Mouse (Mus musculus): ENCODE data around the gene Podxl2.

The Podxl2 gene

DNA sequence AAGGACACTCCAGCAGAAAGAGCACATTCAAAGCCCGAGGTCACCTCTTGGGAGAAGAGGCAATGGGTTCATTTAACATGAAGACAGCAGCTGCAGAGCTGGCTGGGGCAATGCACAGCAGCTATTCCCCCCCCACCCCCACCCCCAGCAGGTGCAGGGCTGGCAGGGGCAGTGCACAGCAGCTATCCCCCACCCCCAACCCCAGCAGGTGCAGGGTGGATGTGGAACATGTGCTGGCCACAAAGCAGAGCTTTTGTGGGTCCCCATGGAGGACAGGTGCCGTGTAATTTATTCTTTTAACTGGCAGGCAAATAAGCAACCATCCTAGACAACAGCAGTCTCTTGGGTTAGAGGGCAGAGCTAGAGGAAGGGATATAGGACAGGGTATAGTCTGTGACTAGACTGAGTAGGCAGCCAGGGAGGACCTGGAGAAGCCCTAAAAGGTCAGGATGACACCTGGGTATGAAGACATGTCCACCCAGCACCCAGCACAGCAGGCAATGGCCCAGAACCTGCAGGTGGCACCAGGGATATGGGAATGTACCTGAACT, 11.6 kb upstream of the Podxl2 start:
- no peak for DNase-seq (ENCODE audit: low spot score)

DNA sequence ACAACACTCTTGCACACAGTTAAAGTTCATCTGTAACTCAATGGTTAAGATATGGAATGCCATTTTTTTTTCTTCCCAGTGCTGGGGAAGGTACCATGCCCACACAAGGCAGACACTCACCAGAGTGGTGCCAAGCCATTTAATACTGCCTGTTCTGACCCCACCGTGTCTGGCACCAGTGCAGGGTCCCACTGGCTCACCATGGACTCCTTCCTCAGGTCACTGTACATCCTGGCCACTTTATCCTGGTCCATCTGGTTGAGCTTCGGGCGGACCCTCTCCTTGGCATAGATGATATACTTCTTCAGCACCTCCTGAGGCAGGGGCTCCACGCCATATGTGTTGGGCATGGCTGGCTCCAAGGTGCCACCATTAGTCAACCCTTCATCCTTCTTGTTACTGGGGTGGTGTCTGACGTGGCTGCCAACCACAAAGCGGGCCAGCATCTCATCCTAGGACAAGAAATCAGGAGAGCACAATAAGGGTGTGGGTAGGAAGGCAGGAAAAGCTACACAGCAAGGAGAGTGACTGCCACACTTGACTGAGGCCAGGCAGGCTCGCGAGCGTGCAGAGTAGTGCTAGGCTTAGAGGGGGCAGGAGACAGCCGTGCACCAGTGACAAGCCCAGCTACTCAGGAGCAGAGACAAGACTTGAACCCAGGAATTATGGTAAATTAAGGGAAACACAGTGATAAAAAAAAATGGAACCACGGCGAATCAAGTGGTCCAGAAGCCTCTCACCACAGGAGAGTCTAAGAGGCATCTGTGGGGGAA, 11.0 kb upstream of the Podxl2 start:
- no peak for DNase-seq (ENCODE audit: low spot score)

DNA sequence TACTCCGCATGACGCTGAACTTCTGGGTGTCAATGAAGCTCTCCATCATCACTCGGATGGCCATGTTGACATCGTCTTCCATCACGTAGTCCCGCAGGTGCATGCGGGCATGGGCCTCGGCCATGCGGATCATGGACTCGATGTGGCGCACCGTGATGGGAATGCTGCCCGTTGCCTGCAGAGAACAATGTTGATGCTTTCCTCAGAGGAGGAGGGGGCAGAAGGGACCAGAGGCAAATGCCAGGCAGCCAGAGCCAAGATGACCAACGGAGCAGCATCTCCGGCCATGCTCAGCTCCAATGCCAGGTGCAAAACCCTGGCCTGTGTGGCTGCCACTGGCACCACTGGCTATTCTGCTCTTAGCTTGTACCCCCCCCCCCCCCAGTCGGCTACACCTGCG, 9.8 kb upstream of the Podxl2 start:
- DNase-seq (ENCODE audit: low spot score) = no peak

DNA sequence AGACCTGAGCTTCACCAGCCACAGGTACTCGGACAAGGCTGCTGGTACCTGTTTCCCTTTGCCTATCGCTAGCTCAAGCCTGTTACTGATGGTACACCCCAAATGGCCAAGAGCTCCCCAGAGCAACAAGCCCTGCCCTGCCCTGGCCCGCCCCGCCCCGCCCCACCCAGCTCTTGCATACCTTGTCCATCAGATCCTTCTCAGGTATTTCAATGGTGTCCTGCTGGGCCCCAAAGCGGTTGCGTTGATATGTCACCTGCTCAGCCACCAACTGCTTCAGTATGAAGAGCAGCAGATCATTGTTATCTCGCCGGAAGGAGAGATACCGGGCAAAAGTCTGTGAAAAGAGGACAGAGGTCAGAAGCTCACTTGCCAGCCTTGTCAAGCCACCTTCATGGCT, 9.4 kb upstream of the Podxl2 start:
- DNase-seq (ENCODE audit: low spot score) = no peak

DNA sequence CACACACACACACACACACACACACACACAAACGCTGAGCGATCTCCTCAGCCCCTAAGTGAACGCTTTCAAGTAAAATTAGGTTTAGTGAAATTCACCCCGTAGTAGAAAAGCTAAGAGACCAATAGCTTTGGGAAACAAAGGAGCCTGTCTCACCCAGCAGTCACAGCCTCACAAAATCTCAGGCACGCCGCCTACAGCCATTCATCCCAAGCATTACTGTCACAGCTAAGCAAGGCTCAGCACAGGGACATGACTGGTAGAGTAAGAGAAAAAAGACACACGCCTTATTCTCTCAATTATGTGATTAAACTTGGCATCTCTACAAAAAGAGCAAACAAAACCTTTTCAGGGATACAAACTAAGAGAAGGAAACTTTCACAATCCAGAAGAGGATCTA, 6.5 kb upstream of the Podxl2 start:
- no peak for DNase-seq (ENCODE audit: low spot score)

DNA sequence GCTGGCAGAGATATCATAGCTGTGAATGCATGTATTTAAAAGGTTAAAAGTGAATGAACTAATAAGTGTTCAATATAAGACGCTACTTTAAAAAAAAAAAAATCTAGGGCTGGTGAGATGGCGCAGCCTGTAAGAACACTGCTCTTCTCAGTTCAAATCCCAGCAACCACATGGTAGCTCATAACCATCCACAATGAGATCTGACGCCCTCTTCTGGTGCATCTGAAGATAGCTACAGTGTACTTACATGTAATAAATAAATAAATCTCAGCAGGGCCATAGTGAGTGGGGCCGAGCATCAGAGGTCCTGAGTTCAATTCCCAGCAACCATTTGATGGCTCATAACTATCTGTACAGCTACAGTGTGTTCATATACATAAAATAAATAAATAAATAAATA, 4.6 kb upstream of the Podxl2 start:
- no peak for DNase-seq (ENCODE audit: low spot score)

DNA sequence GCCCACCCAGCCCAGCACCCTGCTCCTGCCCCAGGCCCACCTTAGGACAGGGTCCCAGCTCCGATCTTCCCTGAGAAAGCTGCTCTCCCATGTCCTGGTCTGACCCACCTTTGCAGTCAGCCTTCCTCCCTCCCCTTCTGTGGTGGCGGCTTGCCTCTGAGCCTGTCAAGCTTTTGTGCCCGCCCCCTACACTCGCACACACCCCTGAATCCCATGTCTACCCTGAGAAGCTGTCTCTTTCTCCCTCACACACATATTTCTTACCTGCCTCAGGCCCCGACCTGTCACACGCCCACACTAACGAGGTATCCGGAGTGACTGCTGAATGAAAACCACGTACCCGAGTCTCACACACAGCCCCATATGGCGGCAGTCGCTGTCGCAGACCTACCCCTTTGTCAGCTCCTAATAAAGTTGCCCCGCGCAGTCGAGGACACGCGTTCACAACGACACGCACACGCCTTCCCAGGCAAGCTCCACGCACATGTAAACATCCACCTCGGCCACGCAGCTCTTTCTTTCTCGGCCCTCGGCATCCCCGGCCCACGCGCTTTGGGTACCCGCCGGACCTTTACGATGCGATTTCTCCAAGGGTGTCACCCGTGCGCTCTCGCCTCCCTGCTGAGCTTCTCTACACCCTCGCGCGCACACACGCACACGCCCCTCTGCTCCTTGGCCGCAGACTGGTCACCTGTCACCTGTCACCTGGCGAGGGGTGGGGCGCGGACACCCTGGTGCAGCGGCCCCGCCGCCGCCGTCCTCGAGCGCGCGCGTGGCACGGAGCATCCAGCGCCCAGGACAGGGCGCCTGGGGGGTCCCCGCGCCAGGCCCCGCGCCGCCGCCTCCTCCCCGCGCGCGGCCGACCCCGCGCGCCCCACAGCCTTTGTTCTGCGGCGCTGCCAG, 628 bp downstream of the Podxl2 start:
- DNase-seq (ENCODE audit: low spot score) = no peak

DNA sequence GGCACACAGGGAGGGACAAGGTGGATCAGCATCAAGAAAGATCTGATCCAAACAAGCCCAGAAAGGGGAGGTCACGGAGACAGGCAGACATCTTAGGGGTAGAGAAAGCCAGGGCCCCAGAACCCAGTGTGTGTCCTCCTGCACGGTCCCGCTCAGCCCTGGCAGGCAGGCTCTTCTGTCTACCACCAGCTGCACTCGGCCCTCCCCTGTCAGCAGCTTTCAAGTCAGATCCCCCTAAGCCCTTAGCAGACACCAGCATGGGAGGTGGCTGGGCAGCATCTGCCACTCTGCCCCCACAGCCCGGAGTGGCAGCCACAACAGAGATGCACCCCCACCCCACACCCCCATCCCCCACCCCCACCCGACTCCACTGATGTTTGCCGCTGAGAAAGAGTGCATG, 2.0 kb downstream of the Podxl2 start:
- no peak for DNase-seq (ENCODE audit: low spot score)

DNA sequence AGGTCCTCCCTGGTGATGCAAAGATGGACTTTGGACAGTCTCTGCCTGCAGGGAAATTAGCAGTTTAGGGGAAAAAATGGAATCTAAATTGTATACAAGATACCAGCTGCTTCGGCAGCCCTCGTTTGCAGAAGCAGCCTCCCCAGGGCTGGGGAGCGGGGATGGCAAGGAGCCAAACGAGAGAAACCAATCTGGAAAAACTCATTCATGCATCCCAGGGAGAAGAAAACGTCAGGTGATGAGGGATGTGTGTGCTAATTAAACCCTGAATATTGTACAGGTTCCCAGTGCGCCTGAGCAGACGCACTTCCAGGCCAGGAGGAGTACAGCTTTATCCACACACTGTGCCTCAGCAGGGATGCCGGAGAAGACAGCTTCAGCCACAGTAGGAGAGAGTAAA, 3.3 kb downstream of the Podxl2 start:
- no peak for DNase-seq (ENCODE audit: low spot score)

DNA sequence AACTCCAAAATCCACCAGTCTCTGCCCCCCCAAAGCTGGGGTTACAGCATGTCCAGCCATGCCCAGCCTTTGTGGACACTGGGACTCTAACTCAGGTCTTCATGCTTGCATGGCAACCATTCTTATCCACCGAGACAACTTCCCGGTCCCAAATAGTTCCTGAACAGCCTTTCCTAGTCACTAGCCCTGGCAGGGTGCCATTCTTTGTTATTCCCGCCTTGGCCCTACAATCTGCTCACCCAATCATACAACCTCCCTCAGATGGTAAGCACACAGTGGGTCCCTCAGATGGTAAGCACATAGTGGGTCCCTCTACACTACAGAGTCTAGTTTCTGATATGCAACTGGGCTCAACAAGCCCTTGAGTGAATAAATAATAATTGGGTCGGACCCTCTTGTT, 4.2 kb downstream of the Podxl2 start:
- DNase-seq (ENCODE audit: low spot score) = no peak

DNA sequence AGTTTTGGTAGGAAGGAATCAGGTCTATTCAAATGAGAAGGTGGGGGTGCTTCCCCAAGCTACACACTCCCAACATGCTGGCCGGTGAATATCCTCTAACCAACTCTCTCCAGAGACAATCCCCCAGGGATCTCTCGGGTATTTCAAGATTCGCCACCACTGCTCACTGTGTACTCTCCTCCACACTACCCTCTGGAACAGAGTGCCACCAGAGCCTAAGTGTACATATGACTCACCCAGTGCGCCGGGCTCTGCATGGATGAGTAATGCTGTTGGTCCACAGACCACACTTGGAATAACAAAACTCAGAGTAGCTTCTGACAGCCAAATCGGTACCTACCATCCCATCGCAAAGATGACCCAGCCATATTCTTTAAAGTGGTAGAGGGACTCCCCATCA, 5.4 kb downstream of the Podxl2 start:
- DNase-seq (ENCODE audit: low spot score) = no peak

DNA sequence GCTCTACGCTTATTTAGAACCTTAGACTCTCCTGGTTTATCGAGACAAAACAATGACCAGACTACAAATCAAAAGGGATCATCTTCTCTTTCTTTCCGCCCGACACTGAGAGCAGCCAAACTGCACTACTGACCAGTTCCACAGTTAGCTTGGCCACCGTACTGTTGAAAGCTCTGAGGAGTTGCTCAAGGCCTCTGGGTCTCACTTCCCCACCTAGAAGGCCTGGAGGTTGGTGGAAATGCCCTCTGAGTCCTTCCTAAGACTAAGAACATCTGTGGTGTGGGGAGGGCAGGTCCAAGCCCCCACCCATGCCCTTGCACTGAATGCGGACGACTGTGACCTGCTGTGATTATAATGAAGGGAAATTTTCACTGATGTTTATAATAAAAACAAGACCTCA, 9.1 kb downstream of the Podxl2 start:
- no peak for DNase-seq (ENCODE audit: low spot score)

DNA sequence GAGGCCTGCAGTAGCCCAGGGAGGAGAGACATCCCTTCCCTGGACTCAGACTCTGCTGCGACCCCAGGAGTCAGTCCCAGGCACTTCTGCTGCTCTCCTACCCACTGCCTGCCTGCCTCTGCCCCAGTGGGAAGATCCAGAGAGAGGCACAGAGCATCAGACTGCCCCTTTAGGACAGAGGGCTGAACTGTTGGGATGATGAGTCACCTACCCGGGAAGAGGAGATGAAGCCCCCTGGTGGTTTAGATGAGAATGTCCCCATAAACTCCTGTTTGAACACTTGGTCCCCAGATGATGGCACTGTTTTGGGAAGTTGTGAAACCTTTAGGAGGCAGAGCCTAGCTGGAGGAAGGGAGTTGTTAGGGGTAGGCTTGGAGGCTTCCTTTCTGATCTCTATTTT, 13.9 kb downstream of the Podxl2 start:
- DNase-seq (ENCODE audit: low spot score) = no peak

DNA sequence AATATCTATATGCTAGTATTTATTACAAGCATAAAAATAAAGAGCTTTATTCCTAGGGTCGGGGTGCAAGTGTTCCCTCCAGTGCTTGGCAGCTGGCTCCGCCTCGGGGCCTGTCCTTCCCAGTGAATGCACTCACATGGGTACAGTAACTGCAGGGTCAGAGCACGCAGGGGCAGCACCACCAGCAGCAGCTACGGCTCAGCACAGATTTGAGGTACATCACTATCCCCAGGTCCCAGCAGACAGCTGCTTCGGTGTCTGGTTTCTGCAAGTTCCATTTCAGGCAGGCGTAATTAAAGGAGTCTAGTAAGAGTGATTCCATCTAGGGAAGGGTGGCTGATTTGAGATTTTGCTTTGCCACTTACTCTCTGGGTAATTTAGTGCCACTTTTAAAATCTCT, 16.5 kb downstream of the Podxl2 start:
- no peak for DNase-seq (ENCODE audit: low spot score)

DNA sequence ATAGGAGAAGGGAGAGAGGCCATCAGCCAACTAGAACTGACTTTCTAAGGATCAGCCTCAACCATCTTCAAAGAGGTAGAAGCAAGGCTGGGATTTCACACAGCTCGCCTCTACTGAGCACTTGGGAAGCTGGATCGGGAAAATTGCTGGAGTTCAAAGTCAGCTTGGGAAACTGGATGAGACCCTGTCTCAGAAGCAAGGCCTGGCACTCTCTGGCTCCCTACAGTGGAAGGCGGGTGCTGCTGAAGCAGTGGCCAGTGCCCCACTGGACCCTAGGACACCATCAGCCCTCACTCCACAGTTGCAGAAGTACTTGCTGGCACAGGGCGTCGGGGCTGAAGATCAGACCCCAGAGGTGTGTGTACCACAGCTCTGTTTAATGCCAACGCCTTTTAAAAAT, 17.0 kb downstream of the Podxl2 start:
- DNase-seq (ENCODE audit: low spot score) = no peak

DNA sequence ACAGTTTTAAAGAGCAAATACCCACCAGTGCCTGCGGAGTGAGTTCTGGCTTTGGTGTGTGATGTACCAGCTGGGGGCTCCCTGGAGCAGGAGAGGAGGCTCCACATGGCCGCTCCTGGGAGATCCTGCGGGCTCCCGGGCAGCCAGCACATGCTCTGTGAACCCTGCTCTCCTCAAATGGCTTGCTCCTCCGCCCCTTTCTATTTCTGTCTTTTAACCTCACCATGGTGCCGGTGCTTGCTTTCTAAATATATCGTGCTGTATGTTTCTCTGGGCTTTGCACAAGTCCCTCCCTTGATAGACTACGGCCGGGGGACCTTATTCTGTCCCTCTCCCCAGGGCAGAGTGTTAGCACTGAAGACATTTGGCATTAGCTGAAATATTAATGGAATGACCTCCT, 17.6 kb downstream of the Podxl2 start:
- no peak for DNase-seq (ENCODE audit: low spot score)

DNA sequence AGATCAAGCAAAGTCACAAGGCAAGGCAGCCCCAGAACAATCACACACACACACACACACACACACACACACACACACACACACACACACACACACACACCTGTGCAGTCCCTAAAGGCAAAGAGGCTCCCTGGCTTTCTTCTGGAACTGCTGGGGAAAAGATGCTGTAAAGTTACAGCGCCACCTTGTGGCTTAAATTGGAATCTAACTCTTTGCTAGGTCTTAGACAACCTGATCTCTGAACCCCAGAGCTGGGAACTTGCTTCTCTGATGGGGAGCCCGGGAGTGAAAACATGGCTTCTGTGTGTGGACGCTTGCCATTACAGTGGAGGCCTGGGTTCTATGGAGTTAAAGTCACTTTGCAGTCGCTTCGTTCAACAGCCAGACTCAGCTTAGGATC, 19.2 kb downstream of the Podxl2 start:
- DNase-seq (ENCODE audit: low spot score) = peak; percentile 55

DNA sequence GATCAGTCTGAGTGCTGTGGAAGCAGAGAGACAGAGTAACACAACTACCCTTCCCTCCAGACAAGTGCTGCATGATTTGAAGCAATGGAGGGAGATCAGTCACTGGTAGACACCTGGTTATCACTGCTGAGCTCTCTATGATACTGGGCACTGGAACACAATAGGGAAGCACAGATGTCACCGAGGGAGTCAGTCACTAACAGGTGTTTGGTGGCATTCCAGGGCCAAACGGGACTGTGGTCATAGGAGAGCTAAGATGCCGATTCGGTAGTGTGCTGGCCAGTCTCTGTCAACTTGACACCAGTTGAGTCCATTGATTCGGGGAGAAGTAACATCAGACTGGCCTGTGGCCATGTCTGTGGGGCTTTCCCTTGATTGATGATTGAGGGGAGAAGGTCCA, 20.3 kb downstream of the Podxl2 start:
- DNase-seq (ENCODE audit: low spot score) = no peak

DNA sequence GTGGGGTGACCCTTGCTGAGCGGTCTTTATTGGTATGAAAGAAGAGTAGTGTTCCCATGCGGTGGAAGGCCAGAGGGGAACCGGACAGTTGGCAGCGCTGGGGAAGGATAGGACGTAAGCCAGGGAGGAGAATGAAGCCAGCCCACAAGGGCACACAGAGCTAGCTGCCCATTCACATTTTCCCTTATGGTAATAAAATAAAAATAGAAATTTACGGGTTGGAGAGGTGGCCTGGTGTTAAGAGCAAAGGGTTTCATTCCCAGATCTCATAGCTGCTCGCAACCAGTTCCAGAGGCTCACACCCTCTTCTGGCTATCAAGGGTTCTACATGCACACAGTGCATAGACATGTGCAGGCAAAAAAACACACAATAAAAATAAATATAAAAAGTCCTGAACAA, 24.8 kb downstream of the Podxl2 start:
- DNase-seq (ENCODE audit: low spot score) = no peak

DNA sequence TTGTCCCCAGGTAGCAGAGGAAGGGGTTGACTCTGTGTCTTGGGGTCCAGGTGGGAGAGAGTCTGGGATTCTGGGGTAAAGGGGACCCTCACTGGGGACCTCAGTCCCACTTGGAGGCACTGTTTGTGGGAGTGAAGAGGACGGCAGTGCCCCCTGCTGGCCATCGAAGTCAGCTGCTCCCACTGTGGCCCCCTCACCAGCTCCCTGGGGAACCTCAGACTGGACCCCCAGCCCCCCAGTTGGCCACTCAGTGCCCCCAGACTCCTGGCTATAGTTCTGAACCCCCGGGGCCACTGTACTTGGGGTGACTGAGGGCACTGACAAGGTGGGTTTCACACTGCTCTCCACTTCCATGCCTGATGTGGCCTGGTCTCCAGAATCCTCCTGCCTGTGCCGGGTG, 25.6 kb downstream of the Podxl2 start:
- no peak for DNase-seq (ENCODE audit: low spot score)

DNA sequence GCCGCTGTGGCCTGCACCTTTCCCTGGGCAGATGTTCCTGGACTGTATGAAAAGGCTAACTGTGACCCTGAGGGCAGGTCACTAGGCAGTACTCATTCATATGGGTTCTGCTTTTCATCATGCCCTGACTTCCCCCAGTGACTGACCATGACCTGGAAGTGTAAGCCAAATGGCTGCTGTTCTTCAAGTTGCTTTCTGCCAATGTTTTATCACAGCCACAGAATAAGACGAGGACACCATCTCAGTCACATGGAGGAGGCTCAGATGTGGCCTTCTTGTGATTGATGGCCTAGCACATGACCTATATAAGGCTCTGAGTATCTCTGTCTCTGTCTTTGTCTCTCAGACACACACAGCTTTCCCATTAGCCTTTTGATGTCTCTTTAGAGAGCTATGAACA, 27.3 kb downstream of the Podxl2 start:
- DNase-seq (ENCODE audit: low spot score) = no peak

DNA sequence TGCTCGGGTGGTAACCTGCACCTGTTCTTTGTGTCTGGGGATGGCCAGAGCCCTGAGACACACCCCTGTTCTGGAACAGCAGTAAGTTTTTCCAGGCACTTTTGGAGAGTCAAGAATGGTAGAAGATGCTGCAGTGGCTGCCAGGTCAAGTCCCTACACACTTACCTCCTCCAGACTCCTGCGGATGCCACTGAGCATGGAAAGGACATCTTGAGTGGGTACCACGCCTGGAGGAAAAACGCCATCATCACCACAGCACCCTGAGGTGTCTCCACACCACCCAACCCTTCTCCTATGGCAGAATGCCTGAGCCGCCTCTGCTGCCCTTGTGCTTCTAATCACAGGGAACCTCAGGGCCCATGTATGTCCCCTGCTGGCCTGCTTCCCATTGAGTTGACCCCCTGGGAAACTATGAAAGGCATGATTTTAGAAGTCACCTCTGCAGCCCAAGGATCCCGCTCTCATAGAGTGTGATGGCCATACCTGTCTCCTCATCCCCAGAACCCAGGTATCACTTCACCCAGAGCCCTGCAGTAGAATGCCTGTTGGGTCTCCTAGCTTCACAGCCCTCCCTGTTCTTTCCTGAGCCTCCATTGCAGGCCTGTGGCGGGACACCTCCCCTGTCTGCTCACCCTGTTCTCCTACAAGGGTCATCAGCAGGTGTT, 29.8 kb downstream of the Podxl2 start:
- DNase-seq (ENCODE audit: low spot score) = no peak
